Mouse (Mus musculus): ENCODE results near the gene Dusp1. TPM values are rescaled to one million over a fixed set of nuclear protein-coding genes. Genes with fewer than 3 reads are reported as not detected.

Dusp1 gene
- polyA plus RNA-seq, 1 experiment from 2014 or later, result 28.3 TPM

DNA sequence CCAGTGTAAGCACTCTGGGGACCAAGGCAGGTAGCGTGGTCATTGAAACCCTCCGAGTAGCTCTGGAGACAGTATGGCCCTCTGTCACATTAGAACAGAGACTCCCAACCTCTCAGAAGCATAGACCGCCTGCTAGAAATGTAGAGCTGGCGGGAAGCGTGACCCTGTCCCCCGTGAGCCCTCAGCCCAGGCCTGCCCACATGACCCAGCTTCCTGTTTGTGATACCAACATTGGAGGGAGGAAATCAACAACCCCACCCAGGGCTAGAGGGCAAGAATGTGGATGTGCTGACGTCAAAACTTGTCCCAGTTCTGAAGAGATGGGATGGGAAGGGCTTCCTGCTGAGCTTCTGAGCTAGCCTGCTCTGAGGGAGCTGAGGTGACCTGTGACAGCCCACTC is 97.0 kb downstream of the Dusp1 start:
- Histone ChIP-seq H3K4me2 (replicated peaks; ENCODE audit: low read depth, low read length) (no peak overlapping the region), H3K27ac (ENCODE audit: low read length) (peak overlapping the region; percentile 77), H3K4me1 (ENCODE audit: insufficient read depth, low read length) (peaks cover 7% of the 10 kb centered on the region; the same call in 1 of the 2 replicates), H3K4me3 (ENCODE audit: low read length) (no peak overlapping the region), H3K9ac (replicated peaks; ENCODE audit: low read length) (no peak overlapping the region), H3K9me3 (ENCODE audit: low read length) (no peaks in the 10 kb centered on the region), H3K36me3 (ENCODE audit: insufficient read depth, low read length) (no peaks in the 10 kb centered on the region), H3K27me3 (ENCODE audit: insufficient read depth, low read length) (no peaks in the 10 kb centered on the region)
- ATAC-seq (ENCODE audit: low FRiP score, low TSS enrichment), result peak; percentile 40; the same call in 1 of the 2 replicates
- 56% methylated on average over 7 of the region's 7 CpGs for WGBS

DNA sequence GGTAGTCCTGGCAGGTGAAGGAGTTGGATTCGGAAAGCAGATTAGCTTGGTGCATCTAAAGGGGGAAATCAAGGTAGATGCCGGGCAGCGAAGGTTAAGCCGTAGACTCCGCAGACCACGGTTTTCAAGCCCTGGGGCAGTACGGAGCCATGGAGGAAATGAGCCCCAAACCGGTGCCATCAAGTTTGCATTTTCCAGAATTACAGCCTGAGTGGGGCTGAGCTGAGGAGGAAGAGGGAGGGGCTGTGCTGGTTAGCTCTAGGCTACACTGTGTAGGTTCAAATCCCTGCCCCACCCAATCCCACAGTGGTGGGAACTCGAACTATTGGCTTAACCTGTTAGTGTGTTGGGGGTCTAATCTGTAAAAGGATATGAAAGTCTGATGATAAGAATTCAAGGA is 97.4 kb downstream of the Dusp1 start:
- H3K27ac ChIP-seq (ENCODE audit: low read length), result peak overlapping the region; percentile 77
- no peaks in the 10 kb centered on the region for H3K9me3 ChIP-seq (ENCODE audit: low read length)
- no peaks in the 10 kb centered on the region for H3K27me3 ChIP-seq (ENCODE audit: insufficient read depth, low read length)
- H3K9ac ChIP-seq (replicated peaks; ENCODE audit: low read length), result peak overlapping the region; percentile 29
- H3K4me3 ChIP-seq (ENCODE audit: low read length), result no peak overlapping the region
- no peak for ATAC-seq (ENCODE audit: low FRiP score, low TSS enrichment)
- H3K4me1 ChIP-seq (ENCODE audit: insufficient read depth, low read length), result peaks cover 7% of the 10 kb centered on the region; the same call in 1 of the 2 replicates
- no peaks in the 10 kb centered on the region for H3K36me3 ChIP-seq (ENCODE audit: insufficient read depth, low read length)
- H3K4me2 ChIP-seq (replicated peaks; ENCODE audit: low read depth, low read length), result no peak overlapping the region
- WGBS, result 67% methylated on average over 9 of the region's 9 CpGs

DNA sequence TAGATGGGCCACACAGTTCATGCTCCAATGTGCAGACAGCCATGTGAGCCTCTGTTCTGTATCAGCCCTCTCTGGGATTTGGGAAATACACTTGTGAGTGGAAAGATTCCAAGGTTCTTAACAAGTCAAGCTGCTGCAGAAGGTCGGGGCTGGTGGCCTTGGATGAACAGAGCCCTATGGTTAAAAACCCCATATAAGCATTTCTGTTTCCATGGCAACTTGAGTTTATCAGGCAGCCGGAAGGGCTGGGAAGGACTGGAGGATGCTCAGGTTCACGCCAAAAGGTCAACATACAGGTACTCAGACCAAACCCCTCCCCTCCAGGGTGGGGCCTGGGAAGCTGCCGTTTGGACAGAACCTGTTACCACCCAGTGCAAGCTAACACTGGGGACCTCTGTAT is 97.9 kb downstream of the Dusp1 start:
- no peak overlapping the region for H3K4me2 ChIP-seq (replicated peaks; ENCODE audit: low read depth, low read length)
- no peaks in the 10 kb centered on the region for H3K27me3 ChIP-seq (ENCODE audit: insufficient read depth, low read length)
- no peak overlapping the region for H3K4me3 ChIP-seq (ENCODE audit: low read length)
- peak overlapping the region; percentile 29; the same call in 1 of the 2 replicates for H3K9ac ChIP-seq (replicated peaks; ENCODE audit: low read length)
- peaks cover 7% of the 10 kb centered on the region; the same call in 1 of the 2 replicates for H3K4me1 ChIP-seq (ENCODE audit: insufficient read depth, low read length)
- no peaks in the 10 kb centered on the region for H3K9me3 ChIP-seq (ENCODE audit: low read length)
- H3K27ac ChIP-seq (ENCODE audit: low read length), result peak overlapping the region; percentile 77; the same call in 1 of the 2 replicates
- no peak for ATAC-seq (ENCODE audit: low FRiP score, low TSS enrichment)
- WGBS, result 40% methylated on average over 4 of the region's 4 CpGs
- H3K36me3 ChIP-seq (ENCODE audit: insufficient read depth, low read length), result no peaks in the 10 kb centered on the region

DNA sequence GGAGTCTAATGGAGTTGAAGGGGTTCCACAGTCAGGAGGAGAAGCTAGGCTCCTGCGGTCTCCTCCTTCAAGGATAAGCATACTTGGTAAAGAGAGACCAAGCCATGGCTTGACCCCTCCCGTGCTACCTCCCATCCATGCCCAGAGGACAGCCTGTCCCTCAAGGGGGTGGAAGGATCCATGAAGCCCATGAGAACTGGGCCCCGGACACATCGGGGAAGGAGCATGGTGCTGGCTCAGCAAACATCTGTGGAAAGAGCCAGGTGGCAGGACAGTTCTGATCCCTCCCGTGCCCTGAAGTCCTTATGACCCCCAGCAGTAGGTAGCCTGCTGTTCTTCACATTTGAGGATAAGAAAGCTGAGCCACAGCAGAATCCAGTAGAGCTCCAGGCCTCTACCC is 98.5 kb downstream of the Dusp1 start:
- no peak overlapping the region for H3K4me3 ChIP-seq (ENCODE audit: low read length)
- no peaks in the 10 kb centered on the region for H3K9me3 ChIP-seq (ENCODE audit: low read length)
- no peaks in the 10 kb centered on the region for H3K27me3 ChIP-seq (ENCODE audit: insufficient read depth, low read length)
- WGBS, result 87% methylated on average over 5 of the region's 5 CpGs
- peaks cover 7% of the 10 kb centered on the region; the same call in 1 of the 2 replicates for H3K4me1 ChIP-seq (ENCODE audit: insufficient read depth, low read length)
- H3K36me3 ChIP-seq (ENCODE audit: insufficient read depth, low read length), result no peaks in the 10 kb centered on the region
- H3K27ac ChIP-seq (ENCODE audit: low read length), result no peak overlapping the region
- no peak overlapping the region for H3K4me2 ChIP-seq (replicated peaks; ENCODE audit: low read depth, low read length)
- no peak for ATAC-seq (ENCODE audit: low FRiP score, low TSS enrichment)
- no peak overlapping the region for H3K9ac ChIP-seq (replicated peaks; ENCODE audit: low read length)

DNA sequence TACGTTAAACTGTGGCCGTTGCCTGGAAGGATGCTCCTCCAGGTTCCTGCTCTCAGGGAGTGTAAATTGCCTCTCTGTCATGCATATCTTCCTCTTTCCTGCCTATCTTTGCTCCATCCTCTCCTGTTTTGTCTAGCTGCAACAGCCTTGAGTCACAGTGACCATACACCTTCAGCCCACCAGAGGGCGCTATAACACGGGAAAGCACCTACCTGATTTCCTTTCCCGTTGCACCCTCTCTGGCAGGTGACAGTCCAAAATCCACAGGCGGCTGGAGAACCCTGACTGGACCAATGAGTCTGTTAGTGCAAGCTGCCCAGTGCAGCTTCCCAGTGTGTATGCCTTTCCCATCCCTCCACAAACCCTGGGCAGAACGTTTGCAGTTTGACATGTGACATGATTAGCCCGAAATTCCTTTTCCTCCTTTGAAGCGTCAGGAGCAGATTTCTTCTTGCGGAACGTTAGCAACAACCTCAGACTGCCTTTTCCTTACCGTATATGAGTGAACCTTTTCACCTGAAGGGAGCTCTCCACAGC is 99.2 kb downstream of the Dusp1 start:
- 22% methylated on average over 12 of the region's 12 CpGs for WGBS
- H3K9me3 ChIP-seq (ENCODE audit: low read length), result no peaks in the 10 kb centered on the region
- H3K27me3 ChIP-seq (ENCODE audit: insufficient read depth, low read length), result no peaks in the 10 kb centered on the region
- H3K27ac ChIP-seq (ENCODE audit: low read length), result no peak overlapping the region
- peaks cover 11% of the 10 kb centered on the region for H3K4me1 ChIP-seq (ENCODE audit: insufficient read depth, low read length)
- H3K4me3 ChIP-seq (ENCODE audit: low read length), result no peak overlapping the region
- ATAC-seq (ENCODE audit: low FRiP score, low TSS enrichment), result no peak
- no peak overlapping the region for H3K9ac ChIP-seq (replicated peaks; ENCODE audit: low read length)
- H3K4me2 ChIP-seq (replicated peaks; ENCODE audit: low read depth, low read length), result no peak overlapping the region
- no peaks in the 10 kb centered on the region for H3K36me3 ChIP-seq (ENCODE audit: insufficient read depth, low read length)

DNA sequence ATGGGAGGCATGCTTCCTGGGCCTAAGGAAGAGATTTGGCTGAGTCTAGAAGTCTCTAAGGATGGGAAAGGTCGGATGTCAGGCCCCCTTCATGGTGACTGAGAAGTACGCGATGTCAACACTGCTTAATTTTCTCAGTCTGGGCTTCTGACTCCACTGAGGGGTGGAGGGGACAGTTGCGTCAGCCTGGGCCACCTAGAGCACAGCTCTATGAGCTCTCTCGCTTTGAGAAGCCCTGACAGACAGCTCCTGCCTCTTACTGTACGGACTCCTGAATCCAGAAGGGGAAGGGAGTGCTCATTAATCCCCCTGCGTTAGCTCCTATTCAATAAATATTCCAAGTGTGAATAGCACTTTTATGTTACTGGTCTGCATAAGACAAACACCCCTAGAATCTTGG is 103.9 kb downstream of the Dusp1 start:
- no peaks in the 10 kb centered on the region for H3K36me3 ChIP-seq (ENCODE audit: insufficient read depth, low read length)
- no peaks in the 10 kb centered on the region for H3K9me3 ChIP-seq (ENCODE audit: low read length)
- no peaks in the 10 kb centered on the region for H3K27me3 ChIP-seq (ENCODE audit: insufficient read depth, low read length)
- H3K4me1 ChIP-seq (ENCODE audit: insufficient read depth, low read length), result peaks cover 10% of the 10 kb centered on the region; the same call in 1 of the 2 replicates
- H3K9ac ChIP-seq (replicated peaks; ENCODE audit: low read length), result no peak overlapping the region
- ATAC-seq (ENCODE audit: low FRiP score, low TSS enrichment), result 0 out of 2 replicates have a peak, but pooled peaks have one; percentile 20
- no peak overlapping the region for H3K4me3 ChIP-seq (ENCODE audit: low read length)
- H3K4me2 ChIP-seq (replicated peaks; ENCODE audit: low read depth, low read length), result no peak overlapping the region
- H3K27ac ChIP-seq (ENCODE audit: low read length), result peak overlapping the region; percentile 29; the same call in 1 of the 2 replicates
- 62% methylated on average over 7 of the region's 7 CpGs for WGBS

DNA sequence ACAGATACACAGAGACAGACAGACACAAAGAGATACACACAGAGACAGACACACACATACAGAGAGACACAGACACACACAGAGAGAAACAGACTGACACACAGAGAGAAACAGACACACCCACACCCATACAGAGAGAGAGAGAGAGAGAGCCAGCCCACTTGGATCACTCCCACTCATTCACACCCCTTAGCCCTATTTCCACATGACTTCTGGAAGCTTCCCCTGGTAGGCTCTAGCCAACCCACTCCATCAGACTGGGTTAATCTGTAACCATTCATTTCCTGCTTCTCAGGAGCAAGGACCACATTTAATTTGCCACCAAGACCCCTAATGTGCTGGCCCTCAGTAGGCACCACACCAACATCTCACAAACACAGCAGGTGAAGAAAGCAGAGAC is 104.4 kb downstream of the Dusp1 start:
- H3K27me3 ChIP-seq (ENCODE audit: insufficient read depth, low read length), result no peaks in the 10 kb centered on the region
- H3K27ac ChIP-seq (ENCODE audit: low read length), result peak overlapping the region; percentile 29
- peaks cover 7% of the 10 kb centered on the region; the same call in 1 of the 2 replicates for H3K4me1 ChIP-seq (ENCODE audit: insufficient read depth, low read length)
- no peak overlapping the region for H3K9ac ChIP-seq (replicated peaks; ENCODE audit: low read length)
- no peak overlapping the region for H3K4me3 ChIP-seq (ENCODE audit: low read length)
- no peaks in the 10 kb centered on the region for H3K36me3 ChIP-seq (ENCODE audit: insufficient read depth, low read length)
- ATAC-seq (ENCODE audit: low FRiP score, low TSS enrichment), result peak; percentile 78; the same call in 1 of the 2 replicates
- no peaks in the 10 kb centered on the region for H3K9me3 ChIP-seq (ENCODE audit: low read length)
- no peak overlapping the region for H3K4me2 ChIP-seq (replicated peaks; ENCODE audit: low read depth, low read length)

Small RNA genes within 50 kb of the gene (microRNA-seq; reads per million reads assigned to microRNA genes)
- gene Gm22420, result not detected

Other genes starting within 250 kb of the Dusp1 start
- 1.7 and 2.4 TPM in 2 replicates for gene Neurl1b, start 147.3 kb downstream of the Dusp1 start, polyA plus RNA-seq (2015; fragmentation: Nextera tagmentation; extraction: Ambion mirVana)
- 131 and 141 TPM in 2 replicates for gene Ergic1, start 639 bp downstream of the Dusp1 start, polyA plus RNA-seq (2015; fragmentation: Nextera tagmentation; extraction: Ambion mirVana)
- 251 and 271 TPM in 2 replicates for gene Atp6v0e, start 101.1 kb upstream of the Dusp1 start, polyA plus RNA-seq (2015; fragmentation: Nextera tagmentation; extraction: Ambion mirVana)
- 5.0 and 9.2 TPM in 2 replicates for gene Crebrf, start 153.5 kb upstream of the Dusp1 start, polyA plus RNA-seq (2015; fragmentation: Nextera tagmentation; extraction: Ambion mirVana)
- 53.1 and 57.4 TPM in 2 replicates for gene Bnip1, start 218.9 kb upstream of the Dusp1 start, polyA plus RNA-seq (2015; fragmentation: Nextera tagmentation; extraction: Ambion mirVana)